Mouse (Mus musculus) testis, postnatal 10 days (tissue): ENCODE measurements around the gene Wdpcp.

ENCODE experiments used
- DNase-seq: peaks from one replicate; pipeline ENCODE4 v3.0.0; 2021; ENCODE audit warnings: low spot score

The Wdpcp gene

GRCm38 (mm10) chr11:21749487-21749886 lies 177.5 kb downstream of the Wdpcp start:
- DNase-seq, result no peak

- DNase-seq, result no peak
Observed at GRCm38 (mm10) chr11:21763201-21763600, 191.2 kb downstream of the Wdpcp start.

- no peak for DNase-seq
Observed at GRCm38 (mm10) chr11:21788831-21789230, 216.8 kb downstream of the Wdpcp start.

- no peak for DNase-seq
Observed at GRCm38 (mm10) chr11:21824941-21825340, 252.9 kb downstream of the Wdpcp start.

GRCm38 (mm10) chr11:21826521-21826920 lies 254.5 kb downstream of the Wdpcp start:
- no peak for DNase-seq

GRCm38 (mm10) chr11:21847040-21847439 lies 275.0 kb downstream of the Wdpcp start:
- no peak for DNase-seq

GRCm38 (mm10) chr11:21864000-21864399 lies 292.0 kb downstream of the Wdpcp start:
- no peak for DNase-seq

GRCm38 (mm10) chr11:21864516-21864915 lies 292.5 kb downstream of the Wdpcp start:
- DNase-seq, result no peak

- no peak for DNase-seq
Observed at GRCm38 (mm10) chr11:21868675-21869074, 296.6 kb downstream of the Wdpcp start.

- no peak for DNase-seq
Observed at GRCm38 (mm10) chr11:21870863-21871262, 298.8 kb downstream of the Wdpcp start.

GRCm38 (mm10) chr11:21871728-21872127 lies 299.7 kb downstream of the Wdpcp start:
- DNase-seq, result no peak

GRCm38 (mm10) chr11:21875077-21875476 lies 303.0 kb downstream of the Wdpcp start:
- DNase-seq, result no peak

GRCm38 (mm10) chr11:21894696-21895095 lies 322.7 kb downstream of the Wdpcp start:
- no peak for DNase-seq

GRCm38 (mm10) chr11:21922531-21922930 lies 350.5 kb downstream of the Wdpcp start:
- no peak for DNase-seq
